Mouse (Mus musculus): ENCODE data around the gene Mindy4.
A peak's percentile ranks its signal among the peaks of the same experiment; 100 is the strongest.
"Not testable (repeated sequence)": the region's sequence is repeated elsewhere in the genome, so short reads cannot be mapped to it uniquely, and the experiment has no call there.

The Mindy4 gene

DNA sequence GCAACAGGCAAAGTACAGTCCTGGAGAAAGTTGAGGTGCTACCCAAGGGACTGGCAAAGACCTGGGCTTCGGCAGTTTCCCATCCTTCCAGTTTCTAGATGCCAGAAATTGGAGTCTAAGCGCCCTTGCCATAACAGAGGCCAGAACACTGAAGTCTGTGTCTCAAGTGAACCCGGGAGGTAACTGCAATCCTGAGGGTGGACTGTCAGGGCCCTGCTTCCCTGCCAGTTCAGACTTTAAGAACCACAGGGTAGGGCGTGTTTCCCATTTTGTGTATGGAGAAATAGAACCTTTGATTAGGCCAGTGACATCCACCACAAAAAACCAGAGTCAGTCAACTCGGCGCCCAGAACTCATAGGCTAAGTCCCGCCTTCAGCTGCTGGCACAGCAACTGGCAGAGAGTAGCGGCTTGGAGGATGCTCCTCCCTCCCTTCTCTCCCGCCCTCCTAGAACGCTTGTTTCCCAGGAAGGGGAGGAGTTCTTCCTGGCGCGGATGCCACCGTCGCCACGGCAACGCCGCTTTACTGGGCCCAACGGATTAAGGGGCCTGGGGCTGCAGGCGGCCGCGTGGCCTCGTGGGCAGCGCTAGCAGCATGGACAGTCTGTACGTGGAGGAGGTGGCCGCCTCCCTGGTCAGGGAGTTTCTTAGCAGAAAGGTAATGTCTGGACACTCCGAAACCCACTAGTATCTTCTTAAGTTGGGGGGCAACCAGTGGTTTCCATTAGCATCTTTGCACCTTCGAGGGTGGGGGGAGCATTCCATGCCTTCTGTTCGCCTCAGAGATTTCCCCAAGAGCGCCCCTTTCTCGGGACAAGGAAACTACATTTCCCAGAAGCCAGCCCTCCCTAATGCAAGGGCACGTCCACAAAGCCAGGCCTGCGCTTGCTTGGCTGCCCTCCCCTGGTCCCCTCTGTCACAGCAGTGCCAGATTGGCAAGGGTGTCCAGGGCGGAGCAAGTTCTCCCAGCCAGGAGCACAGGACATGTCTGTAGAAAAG, at the start of gene Mindy4:
Gene Mindy4, plus strand, starts transcription at position 471 of the 998 bp plus-strand sequence.
- DNase-seq (ENCODE audit: low read depth in 1 of 2, low spot score in 2 of 2): peak; percentile 39 to 40

DNA sequence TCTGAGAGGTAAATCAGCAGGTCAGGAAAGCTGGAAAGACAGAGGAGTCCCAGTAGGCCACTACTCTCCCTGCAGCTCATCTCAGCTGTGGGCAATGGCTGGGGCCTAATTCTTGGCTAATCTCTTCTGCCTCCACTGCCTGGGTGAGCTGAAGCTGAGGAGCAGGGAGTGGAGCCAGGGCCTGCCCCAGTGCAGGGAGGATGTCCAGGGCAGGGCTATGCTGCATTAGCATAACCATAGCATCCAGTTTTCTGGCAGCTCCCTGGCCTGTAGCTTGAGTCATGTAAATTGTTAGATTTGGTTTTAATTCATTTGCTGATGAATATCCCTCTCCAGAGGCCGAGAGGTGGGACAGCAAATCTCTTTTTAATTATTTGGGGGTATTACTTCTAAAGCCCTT, 43.9 kb upstream of the Mindy4 start:
- DNase-seq (ENCODE audit: low read depth in 1 of 2, low spot score in 2 of 2): no peak

DNA sequence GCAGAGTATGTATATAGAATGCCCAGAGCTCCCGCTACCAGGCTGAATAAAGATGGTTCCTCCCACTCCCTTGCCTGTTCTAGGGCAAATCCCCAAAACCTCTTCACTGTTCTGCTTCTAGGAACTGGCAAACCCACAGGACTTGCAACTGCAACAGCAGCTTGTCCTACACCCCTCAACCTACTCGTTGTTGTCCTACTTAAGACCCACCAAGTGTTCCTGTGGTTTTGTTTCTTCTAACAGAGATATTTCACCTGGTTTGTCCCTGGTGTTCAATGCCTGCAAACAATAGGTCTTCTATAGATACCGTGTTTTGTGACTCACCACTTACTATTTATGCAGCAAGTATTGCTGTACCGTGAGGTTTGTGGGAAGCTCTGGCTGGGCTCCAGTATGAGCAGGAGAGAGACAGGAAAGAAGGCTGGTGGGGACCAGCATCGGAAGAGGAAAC, 41.8 kb upstream of the Mindy4 start:
- no peak for DNase-seq (ENCODE audit: low read depth in 1 of 2, low spot score in 2 of 2)

DNA sequence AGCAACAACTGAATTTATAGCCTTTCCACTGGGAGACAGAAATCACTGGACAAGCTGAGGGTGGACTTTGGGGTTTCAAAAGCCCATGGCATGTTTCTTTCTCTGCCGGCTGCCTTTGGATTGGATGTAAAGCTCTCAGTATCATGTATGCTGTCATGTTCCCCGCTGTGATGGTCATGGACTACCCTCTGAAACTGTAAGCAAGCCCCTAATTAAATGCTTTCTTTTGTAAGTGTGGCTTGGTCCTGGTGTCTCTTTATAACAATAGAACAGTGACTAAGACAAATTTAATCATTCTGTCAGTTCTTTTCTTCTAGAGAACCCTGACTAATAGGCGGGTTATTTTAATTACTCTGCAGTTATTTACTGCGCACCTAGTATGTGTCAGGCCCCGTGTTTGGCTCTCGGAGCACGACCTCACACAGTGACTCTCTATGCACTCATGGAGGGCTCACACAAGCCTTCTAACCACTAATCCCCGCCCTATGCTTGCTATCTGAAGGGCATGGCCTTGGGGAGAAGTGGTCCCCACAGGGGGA, 40.1 kb upstream of the Mindy4 start:
- DNase-seq (ENCODE audit: low read depth in 1 of 2, low spot score in 2 of 2): no peak

DNA sequence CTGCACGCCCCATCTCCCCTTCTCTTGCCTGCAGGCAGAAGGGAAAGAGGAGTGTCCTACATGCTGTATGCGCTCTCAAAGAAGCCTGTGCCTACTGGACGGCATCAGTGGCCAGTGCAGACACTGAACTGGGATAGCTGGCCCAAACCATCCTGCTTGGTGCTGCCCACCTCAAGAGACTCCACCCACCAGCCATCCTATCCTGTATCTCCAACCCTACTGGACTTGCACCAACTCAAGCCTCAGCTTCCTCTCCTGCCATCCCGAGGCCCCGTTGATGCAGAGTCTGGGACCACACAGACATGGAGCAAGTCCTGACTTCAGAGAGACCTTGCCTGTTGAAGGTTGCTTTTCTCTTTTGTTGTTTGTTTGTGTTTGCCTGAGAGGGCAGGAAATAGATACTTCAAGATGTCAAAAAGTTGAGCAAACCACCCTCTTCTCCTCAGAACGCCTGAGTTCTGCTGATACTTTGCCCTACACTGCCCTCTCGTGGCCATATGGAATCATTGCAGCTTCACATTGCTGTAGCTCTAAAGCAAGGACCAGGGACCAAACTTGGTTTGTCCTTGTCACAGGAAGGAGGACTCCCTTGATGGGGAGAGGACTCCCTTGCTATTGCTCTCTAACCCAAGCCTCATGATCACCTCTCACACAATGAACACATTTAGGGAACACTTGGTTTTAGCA, 36.3 kb upstream of the Mindy4 start:
- peak; percentile 19 to 51 for DNase-seq (ENCODE audit: low read depth in 1 of 2, low spot score in 2 of 2)

DNA sequence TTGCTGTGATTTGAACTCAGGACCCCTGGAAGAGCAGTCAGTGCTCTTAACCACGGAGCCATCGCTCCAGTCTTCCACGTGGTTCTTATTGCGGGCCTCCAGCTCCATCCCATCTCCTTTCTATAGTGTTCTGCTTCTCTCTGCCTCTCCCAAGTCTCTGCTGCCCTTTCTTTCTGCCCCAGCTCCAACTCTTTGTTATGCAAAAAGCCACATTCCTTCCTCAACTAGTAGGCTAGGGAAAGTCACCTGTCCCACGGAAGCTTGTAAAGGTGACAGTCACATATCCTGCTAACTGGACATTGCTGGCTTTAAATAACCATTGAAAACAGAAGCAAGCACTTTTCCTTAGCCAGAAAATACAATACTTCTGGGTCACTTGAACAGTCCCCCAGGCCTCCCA, 33.4 kb upstream of the Mindy4 start:
- DNase-seq (ENCODE audit: low read depth in 1 of 2, low spot score in 2 of 2): no peak

DNA sequence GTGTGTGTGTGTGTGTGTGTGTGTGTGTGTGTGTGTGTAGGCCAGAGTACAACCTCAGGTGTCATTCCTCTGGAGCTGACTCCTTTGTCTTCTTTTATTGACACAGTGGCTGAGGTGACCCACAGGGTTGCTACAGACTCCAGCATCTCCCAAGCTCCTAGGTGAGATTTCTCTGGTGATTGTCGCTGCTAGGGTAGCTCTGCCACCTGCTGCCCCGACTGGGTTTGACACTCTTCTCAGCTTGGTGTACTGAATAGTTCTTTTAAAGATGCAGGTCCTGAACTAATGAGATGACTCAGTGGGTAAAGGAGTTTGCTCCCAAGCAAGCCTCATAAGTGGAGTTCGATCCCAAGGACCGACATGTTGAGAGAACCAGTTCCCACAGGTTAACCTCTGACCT, 31.5 kb upstream of the Mindy4 start:
- DNase-seq (ENCODE audit: low read depth in 1 of 2, low spot score in 2 of 2): no peak

DNA sequence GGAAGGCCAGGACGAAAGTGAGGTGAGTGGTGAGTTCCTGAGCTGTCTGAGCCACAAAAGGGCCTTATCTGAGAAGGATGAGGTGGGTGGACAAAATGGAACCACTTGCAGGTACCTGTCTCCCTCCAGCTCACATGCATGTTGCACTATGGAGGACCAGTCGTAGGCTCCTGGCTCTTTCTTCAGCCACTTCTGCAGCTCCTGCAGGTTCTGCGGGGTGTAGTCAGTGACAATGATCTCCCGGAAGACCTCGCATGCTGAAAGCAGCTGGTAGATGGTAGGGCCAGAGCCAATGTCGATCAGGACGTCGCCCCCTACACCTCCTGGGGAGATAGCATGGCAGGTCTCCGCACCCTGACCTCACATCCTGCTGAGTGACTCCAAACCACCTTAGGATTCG, 30.0 kb upstream of the Mindy4 start:
- DNase-seq (ENCODE audit: low read depth in 1 of 2, low spot score in 2 of 2): no peak

DNA sequence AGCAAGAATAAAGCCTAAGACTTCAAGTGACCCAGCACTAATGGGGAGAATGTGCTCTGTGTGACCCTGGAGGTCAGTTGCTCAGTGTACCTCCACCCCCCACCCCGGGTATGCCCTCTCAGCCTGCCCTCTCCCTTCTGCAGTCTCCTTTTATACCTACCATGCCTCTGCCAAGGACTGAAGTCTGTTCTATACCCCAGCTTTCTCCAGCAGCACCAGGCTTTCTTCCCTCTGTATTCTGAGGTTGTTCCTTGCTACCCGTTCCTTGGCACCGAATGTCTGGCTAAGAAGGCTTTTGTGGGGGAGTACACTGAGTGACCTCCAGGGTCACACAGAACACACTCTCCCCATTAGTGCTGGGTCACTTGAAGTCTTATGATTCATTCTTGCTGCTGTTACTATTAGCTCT, 29.2 kb upstream of the Mindy4 start:
- DNase-seq (ENCODE audit: low read depth in 1 of 2, low spot score in 2 of 2): no peak

DNA sequence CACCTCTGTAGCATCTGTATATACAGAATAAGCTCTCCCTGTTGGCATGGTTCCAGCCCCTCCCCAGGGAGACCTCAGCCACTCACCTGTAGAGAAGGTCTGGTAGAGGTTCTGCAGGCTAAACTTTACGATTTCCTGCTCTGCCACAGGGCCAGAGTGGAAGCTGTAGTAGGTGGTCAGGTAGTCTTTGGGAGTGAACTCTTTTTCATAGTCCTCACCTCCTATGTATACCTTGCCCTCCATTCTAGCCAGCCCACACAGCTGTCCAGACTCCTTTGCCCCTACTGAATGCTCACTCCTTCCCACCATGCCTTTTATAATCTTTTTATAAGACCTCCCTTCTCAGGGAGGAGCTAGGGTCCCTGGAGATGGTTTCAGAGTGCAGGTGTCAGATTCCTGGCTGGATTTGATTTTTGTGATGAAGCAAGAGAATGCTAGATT, 28.4 kb upstream of the Mindy4 start, which contains the start of gene Inmt:
Gene Inmt, minus strand, starts transcription at position 303 of the 441 bp plus-strand sequence.
- no peak for DNase-seq (ENCODE audit: low read depth in 1 of 2, low spot score in 2 of 2)

DNA sequence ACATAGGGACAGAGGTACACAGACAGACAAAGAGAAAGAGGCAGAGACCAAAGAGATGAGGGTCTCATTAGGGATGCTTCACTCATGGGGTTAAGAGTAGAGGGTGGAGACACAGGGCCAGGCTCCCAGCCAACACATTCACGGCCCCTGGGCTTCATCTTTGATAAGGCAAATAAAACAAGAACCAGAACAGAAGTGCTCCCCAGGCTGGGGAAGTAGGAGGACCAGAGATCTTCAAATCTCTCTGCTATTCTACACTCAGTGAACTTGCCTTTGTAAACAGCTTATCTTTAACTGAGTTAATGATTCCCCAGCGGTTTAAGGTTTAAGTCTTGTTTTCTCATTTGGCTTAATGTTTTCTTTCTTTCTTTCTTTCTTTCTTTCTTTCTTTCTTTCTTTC, 27.7 kb upstream of the Mindy4 start:
- no peak for DNase-seq (ENCODE audit: low read depth in 1 of 2, low spot score in 2 of 2)

DNA sequence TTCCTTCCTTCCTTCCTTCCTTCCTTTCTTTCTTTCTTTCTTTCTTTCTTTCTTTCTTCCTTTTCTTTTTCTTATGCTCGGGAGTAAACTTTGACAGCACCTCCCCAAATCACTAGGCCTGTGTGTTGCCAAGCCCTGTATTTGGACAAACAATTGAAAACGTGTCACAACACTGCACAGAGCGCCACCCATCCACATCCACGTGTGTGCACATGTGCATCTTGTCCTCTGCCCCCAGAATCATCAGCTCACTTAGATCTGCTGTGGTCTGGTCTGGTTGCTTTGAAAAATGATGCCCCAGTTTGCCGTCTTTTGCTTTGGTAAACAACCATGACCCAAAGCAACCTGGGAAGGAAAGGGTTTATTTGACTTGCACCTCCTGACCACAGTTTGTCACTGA, 27.3 kb upstream of the Mindy4 start:
- DNase-seq (ENCODE audit: low read depth in 1 of 2, low spot score in 2 of 2): no peak

DNA sequence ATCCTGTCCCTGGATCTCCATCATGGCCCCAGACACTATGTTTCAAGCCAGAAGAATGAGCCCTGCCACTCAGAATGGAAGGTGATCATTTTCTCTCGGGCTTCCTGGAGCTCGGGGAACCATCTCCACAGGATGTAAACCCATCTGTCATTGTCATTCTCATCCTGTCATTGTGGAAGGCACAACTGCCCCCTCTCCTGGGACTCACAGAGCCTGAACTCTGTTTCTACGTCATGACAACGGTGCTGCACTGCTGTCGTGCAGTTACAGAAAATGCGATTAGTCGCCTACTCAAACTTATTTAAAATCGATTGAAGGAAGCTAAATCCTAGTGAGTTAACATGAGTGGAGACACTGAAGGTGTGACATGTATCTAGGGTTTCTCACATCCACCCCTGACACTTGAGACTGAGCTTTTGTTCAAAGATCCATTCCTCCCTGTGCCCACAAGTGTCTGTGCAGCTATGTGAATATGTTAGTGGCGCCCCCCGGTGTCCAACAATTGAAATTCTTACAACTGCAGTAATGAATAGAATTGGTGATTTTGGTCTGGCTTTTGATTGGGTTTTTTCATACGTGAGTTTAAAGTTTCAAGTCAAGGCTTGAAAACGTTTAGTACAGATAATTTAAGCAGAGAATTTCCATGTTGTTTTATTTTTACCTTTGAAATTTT, 26.0 kb upstream of the Mindy4 start:
- no peak for DNase-seq (ENCODE audit: low read depth in 1 of 2, low spot score in 2 of 2)

DNA sequence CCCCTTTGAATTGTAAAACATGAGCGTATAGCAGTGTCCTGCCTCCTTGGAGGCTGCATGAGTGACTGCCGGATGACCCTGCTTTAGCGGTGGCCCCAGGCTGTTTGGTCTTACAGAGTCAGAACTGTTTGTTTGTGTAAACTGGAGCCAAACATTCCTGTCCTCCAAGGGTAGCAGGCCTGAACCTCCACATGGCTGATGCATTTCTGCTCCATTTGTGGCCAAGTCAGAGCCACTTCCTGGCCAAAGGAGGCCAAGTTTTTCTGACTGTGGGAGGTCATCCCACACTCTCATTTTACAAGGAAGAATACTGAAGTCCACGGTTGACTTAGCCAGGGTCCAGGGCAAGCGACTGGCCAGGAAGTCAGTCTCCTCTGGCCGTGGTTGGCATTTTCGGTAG, 23.6 kb upstream of the Mindy4 start:
- no peak for DNase-seq (ENCODE audit: low read depth in 1 of 2, low spot score in 2 of 2)

DNA sequence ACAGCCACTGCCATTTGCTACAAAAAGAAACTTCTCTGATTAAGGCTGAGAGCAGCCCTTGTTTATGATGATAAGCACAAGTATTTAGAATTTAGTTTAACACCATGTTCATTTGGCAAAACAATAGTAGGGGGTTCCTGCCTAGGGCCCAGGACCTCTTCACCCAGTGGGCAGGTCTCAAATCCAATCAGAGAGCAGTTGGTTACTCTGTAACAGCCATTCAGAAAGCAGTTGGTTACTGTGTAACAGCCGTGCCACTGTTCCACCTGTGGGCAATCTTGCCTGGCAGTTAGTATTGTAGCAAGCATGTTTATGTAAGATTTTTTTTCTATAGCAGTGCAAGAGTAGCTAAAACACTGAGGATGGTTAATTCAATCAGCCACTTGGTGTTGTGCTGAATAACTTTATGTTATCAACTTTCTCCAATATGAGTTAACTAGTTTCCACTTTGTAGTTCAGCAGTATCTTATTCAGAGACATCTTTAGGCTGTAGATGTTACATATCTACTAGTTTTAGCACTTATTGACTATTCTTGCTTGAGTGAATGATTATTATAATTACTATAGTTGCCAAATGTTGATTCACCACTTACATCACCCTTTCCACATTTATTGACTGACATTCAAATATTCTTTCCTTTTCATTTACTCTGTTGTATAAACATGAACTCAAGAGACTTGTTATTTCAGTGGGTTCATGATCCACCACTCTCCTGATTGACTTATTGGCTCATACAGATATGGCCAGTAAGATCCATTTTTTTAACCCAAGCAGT, 20.3 kb upstream of the Mindy4 start:
- no peak for DNase-seq (ENCODE audit: low read depth in 1 of 2, low spot score in 2 of 2)

DNA sequence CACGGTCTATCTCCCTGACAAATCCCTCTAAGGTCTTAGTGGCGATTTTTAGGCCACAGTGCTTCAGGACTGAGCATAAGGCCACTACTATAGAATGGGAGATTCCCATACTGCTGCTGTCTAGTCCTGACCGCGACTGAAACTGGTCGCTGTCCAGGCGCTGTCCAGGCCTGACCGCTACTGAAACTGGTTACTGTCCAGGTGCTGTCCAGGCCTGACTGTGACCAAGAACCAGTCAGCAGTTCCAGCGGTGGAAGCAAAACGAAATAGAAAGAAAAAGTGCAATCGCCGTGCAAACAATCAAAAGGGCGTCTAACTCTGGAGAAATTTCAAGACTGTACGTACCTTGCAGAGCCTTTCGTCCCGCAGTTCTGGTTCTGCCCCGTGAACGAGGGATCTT, 15.4 kb upstream of the Mindy4 start:
- DNase-seq (ENCODE audit: low read depth in 1 of 2, low spot score in 2 of 2): not testable (repeated sequence)

DNA sequence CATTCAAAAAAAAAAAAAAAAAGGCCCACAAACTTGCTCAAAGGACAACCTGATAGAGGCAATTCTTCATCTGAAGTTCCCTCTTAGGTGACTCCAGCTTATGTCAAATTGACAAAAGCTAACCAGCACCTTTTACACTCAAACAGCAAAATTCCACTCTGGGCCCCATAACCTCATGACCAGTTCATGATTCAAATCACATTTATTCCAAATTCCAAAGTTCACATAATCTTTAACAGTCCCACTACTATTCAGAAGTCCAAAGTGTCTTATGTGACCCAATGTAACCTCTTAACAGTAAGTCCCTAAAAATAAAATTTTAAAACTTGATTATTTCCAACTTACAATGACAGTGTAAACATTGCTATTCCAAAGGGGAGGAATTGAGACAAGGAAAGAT, 13.8 kb upstream of the Mindy4 start:
- DNase-seq (ENCODE audit: low read depth in 1 of 2, low spot score in 2 of 2): no peak

DNA sequence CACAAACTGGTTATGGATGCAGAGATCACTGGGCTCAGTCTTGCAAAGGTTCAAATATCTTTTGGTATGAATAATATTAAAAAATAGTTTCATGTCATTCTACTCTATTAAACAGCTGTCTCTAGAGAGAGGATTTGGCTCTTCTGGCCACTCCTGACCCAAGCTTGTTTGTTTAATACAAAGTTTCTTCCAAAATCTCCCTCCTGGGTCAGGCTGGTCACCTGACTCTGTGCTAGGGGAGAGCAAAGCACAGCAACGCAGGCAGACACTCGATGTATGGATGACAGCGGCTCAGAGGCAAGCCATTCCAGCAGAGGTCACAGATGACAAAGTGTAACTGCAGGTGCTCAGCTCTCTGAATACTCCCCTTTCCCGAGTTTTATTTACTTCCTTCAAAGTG, 11.6 kb upstream of the Mindy4 start:
- DNase-seq (ENCODE audit: low read depth in 1 of 2, low spot score in 2 of 2): no peak

DNA sequence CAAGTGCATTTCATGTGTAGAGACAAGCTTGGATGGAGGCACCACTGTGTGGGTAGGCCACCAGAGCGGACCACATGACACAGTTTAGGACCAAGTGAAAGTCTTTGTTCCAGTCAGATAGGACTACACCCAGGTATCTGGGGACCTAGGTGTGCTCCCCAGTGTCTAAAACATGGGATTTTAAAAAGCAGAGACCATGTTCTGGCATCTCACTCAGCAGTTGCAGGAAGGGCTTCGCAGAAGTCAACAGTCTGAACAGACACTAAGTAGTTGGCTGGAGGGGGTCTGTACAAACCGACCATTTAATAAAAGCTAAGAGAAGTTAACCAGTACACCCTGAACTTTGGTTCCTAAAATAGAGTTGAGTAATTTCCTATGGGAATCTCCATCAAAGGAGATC, 10.0 kb upstream of the Mindy4 start:
- no peak for DNase-seq (ENCODE audit: low read depth in 1 of 2, low spot score in 2 of 2)

DNA sequence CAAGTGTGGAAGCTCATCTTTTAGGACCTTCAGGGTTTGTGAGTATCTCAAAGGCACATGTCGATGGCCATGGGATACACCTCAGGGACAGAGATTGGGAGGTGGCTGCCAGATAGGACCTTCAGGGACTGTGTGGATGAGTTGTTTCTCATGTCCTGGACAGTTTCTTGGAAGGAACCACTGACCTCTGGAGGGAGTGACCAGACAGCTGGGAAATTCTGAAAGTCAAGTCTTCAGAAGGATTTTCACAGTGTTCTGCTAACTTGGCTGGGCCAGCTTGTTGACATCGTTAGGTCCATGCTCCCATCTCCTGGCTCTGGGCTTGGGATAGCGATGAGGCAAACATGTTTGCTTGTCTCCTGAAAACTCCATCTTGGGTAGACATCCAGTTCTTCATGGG, 4.1 kb upstream of the Mindy4 start:
- no peak for DNase-seq (ENCODE audit: low read depth in 1 of 2, low spot score in 2 of 2)

DNA sequence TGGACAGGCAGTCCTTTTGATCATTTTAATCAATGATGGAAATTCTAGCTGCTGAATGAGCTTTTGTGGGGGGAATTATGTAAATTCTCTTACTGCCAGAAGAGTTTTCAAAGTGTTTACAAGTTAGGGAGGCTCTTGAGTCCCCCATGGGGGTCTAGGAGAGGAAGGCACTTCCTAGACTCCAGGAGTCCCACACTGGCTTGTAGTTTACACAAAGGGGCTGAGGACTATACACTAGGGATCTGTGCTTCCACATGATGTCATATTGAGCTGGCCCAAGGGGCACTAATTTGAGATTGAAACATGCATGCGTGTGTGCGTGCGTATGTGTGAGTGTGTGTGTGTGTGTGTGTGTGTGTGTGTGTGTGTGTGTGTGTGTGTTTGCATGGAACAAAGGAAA, 748 bp downstream of the Mindy4 start:
- no peak for DNase-seq (ENCODE audit: low read depth in 1 of 2, low spot score in 2 of 2)
